Mouse (Mus musculus) forebrain, embryonic 10.5 days (tissue): ENCODE results near the gene Ampd2. TPM values are rescaled to one million over a fixed set of nuclear protein-coding genes. Genes with fewer than 3 reads are reported as not detected.
A peak's percentile ranks its signal among the peaks of the same experiment; 100 is the strongest.

Experiments used
- DNase-seq: peaks from one replicate; pipeline ENCODE4 v3.0.0-alpha.2; 2017; ENCODE audit warnings: low spot score; ENCODE audit errors: extremely low spot score
- H3K27ac ChIP-seq: fragments of 300-500 bp; sonication (generic); 2 replicates; pipeline ENCODE4 v1.5.1; 2016; ENCODE audit warnings: mild to moderate bottlenecking
- H3K27me3 ChIP-seq: fragments of 300-500 bp; sonication (generic); 2 replicates; pipeline ENCODE4 v1.6.1; 2016; ENCODE audit warnings: mild to moderate bottlenecking; ENCODE audit not compliant: poor library complexity, severe bottlenecking
- H3K36me3 ChIP-seq: fragments of 300-500 bp; sonication (generic); replicated peaks from 2 replicates; pipeline ENCODE4 v1.6.1; 2016; ENCODE audit warnings: mild to moderate bottlenecking, moderate library complexity
- H3K4me1 ChIP-seq: fragments of 300-500 bp; sonication (generic); 2 replicates; pipeline ENCODE4 v1.6.1; 2016
- H3K4me3 ChIP-seq: fragments of 300-500 bp; sonication (generic); 2 replicates; pipeline ENCODE4 v1.5.1; 2016; ENCODE audit warnings: mild to moderate bottlenecking, moderate library complexity
- H3K9me3 ChIP-seq: fragments of 300-500 bp; sonication (generic); 2 replicates; pipeline ENCODE4 v1.6.1; 2016; ENCODE audit warnings: mild to moderate bottlenecking, moderate library complexity
- WGBS: fragments of 180-500 bp; shearing (Covaris S2); methylation state at CpG from one replicate; pipeline ENCODE4 v1.1.7; 2016; 5-methylcytosine and 5-hydroxymethylcytosine counted together
- polyA plus RNA-seq: library from polyadenylated mRNA; unstranded; fragments of >200 nt; fragmentation: Nextera tagmentation; extraction: Ambion mirVana; gene quantifications from 2 replicates; pipeline ENCODE4 v1.2.1, GENCODE M21; 2016

Gene Ampd2
- polyA plus RNA-seq, 1 experiment from 2014 or later = 69.3 TPM

DNA sequence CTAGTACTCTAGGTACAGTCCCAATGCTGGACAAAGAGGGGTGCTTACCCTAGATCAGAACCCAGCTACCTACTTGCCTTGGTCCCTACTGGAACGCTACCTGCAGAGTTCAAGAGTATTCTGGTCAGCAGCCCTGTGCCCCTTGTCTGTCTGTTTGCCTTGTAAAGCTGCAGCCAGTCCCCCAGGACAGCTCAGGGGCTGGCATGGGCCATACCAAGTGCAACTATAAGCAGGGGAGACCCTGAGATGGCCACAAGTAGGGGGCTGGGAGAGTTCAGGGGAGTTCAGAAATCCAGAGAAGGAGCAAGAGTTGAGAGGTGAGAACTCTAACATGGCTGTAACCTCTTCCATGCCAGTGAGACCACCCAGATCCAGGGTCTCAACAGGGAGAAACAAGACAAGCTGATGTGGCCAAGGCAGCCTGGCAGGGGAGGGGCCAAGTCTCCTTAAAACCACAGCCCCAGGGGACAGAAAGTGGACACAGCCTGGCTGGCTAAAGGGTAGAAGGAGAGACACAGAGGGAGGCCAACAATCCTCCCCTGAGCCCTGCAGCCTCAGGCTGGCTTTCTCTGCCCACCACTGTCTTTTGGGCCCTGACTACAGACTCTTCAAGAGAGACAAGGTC is 4.1 kb downstream of the Ampd2 start:
- Histone ChIP-seq H3K27ac (peak overlapping the region; percentile 70), H3K4me3 (peak overlapping the region; percentile 23; the same call in 1 of the 2 replicates), H3K27me3 (no peaks in the 10 kb centered on the region), H3K9me3 (no peaks in the 10 kb centered on the region), H3K4me1 (peaks cover 70% of the 10 kb centered on the region), H3K36me3 (peaks cover 36% of the 10 kb centered on the region)
- no peak for DNase-seq
- 74% methylated on average over 1 of the region's 1 CpGs for WGBS

GRCm38 (mm10) chr3:108081681-108082080 is 4.8 kb downstream of the Ampd2 start:
- Histone ChIP-seq H3K4me1 (peaks cover 63% of the 10 kb centered on the region), H3K27ac (peak overlapping the region; percentile 70), H3K4me3 (no peak overlapping the region), H3K9me3 (no peaks in the 10 kb centered on the region), H3K36me3 (peaks cover 43% of the 10 kb centered on the region), H3K27me3 (no peaks in the 10 kb centered on the region)
- no peak for DNase-seq
- WGBS = 77% methylated on average over 4 of the region's 4 CpGs

DNA sequence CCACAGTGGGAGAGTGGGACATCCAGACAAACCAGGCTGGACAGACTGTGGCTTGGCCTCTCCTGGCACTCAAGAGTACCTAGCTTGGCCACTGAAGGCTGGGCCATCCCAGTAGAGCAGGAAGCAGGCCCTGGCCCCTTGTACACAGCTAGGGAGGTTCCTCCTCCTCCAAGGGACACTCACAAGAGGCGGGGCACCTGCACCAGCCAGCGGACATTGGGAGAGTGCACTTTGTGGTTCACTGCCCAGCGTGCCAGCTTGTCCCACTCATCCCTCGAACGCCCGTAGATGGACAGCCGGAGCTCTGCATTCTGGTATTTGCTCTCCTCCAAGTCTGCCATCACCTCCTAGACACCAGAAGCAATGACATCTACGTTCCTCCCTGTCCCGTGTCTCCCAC is 9.6 kb downstream of the Ampd2 start:
- no peaks in the 10 kb centered on the region for H3K9me3 ChIP-seq
- no peak for DNase-seq
- H3K27me3 ChIP-seq = no peaks in the 10 kb centered on the region
- no peak overlapping the region for H3K27ac ChIP-seq
- no peak overlapping the region for H3K4me3 ChIP-seq
- peaks cover 88% of the 10 kb centered on the region for H3K36me3 ChIP-seq
- 95% methylated on average over 9 of the region's 9 CpGs for WGBS
- H3K4me1 ChIP-seq = peaks cover 15% of the 10 kb centered on the region

- H3K4me1 ChIP-seq = no peaks in the 10 kb centered on the region
- H3K27me3 ChIP-seq = no peaks in the 10 kb centered on the region
- no peak for DNase-seq
- H3K9me3 ChIP-seq = no peaks in the 10 kb centered on the region
- no peak overlapping the region for H3K4me3 ChIP-seq
- WGBS = 86% methylated on average over 10 of the region's 10 CpGs
- peaks cover 61% of the 10 kb centered on the region for H3K36me3 ChIP-seq
- H3K27ac ChIP-seq = no peak overlapping the region
Observed at GRCm38 (mm10) chr3:108072983-108073569, 13.4 kb downstream of the Ampd2 start.

DNA sequence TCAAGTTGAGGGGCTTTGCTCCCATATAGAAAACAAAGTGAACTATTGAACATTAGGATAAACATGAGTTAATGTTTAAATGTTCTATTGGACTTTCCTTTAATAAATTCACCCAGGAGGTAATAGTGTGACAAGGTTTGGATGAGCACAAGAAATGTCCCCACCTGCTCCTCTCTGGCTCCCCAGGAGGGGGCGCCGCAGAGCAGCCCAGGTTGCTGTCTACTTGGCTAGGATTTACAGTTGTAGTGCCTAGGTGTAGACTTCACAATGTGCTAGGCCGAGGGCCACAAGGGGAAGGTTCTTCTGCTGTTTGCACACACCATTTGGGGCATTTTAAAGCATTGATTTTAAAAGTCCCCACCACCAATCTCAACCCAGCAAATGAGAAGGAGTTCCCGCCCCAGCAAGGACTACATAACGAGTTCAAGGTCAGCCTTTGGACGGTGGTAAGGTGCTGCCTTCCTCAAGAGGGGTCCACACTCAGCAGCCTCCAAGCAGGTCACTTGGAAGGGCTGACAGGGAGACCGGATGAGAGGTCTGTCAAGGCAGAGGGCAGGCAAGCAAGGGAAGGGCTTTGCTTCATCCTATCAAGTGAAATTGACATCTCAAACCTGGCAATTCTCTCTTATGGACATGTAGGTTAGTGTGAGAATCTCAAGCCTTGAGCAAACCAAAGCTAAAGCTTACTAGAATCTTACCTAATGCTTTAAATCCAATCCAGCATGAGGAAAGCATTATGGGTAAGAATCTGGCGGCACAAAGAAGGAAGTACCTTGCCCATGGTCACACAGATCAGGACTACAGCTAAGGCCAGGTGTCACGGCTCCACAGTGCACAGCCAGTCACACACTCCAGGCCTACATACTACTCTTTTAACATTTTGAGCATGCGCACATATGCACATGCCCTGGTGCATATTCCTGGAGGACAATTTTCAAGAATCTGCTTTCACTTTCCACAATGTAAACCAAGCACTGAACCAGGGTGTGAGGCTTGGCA is 15.9 kb downstream of the Ampd2 start:
- DNase-seq = peak; percentile 59
- Histone ChIP-seq H3K9me3 (no peaks in the 10 kb centered on the region), H3K36me3 (peaks cover 37% of the 10 kb centered on the region), H3K4me3 (no peak overlapping the region), H3K27ac (no peak overlapping the region), H3K27me3 (no peaks in the 10 kb centered on the region), H3K4me1 (no peaks in the 10 kb centered on the region)
- WGBS = 69% methylated on average over 10 of the region's 10 CpGs

DNA sequence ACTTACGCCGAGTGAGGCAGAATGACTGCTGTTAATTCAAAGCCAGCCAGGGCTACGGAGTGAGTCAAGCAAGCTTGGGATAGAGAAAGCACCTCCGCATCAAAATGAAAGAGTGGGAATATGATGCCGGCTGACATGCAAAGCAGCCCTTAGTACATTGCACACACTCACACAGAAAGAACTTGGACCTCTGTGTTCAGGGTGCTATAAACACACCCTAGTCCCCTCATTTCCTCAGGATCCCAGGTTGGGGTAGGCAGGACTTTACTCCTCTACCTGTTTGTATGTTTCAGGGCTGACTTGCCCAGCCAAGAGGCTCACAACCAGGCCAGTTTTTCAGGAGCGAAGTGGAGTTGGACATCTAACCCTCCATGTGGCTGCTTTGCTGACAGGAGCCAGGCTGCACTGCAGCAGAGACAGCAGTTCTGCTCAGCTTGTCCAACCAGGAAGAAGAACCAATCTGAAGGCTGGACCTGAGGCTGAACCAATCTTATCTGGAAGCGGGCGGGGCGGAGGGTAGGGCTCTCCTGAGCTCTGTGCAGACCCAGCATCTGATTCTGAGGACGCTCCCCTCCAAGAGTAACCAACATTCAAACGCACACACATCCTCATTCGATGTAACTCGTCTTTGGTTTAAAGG is 17.1 kb downstream of the Ampd2 start:
- H3K27ac ChIP-seq = no peak overlapping the region
- peaks cover 24% of the 10 kb centered on the region for H3K36me3 ChIP-seq
- no peaks in the 10 kb centered on the region for H3K4me1 ChIP-seq
- H3K27me3 ChIP-seq = no peaks in the 10 kb centered on the region
- no peak overlapping the region for H3K4me3 ChIP-seq
- no peak for DNase-seq
- H3K9me3 ChIP-seq = no peaks in the 10 kb centered on the region
- WGBS = 79% methylated on average over 13 of the region's 13 CpGs

DNA sequence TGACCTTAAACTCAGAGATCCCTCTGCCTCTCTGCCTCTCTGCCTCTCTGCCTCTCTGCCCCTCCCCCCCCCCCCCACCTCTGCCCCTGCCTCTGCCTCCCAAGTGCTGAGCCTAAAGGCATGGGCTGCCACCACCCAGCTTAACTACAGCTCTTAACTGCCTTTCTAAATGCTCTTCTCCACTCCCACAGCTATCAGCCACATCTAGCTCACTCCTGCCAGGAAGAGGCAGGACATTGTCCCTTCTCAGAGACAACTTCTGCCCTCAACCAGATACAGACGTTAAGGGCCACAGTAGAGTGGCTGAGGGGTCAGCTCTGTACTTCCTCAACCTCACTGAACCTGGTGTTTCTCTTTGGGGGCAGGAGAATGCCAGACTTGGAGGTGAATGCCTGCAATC is 17.6 kb downstream of the Ampd2 start:
- Histone ChIP-seq H3K9me3 (no peaks in the 10 kb centered on the region), H3K4me3 (no peak overlapping the region), H3K27ac (no peak overlapping the region), H3K36me3 (peaks cover 19% of the 10 kb centered on the region), H3K27me3 (no peaks in the 10 kb centered on the region), H3K4me1 (no peaks in the 10 kb centered on the region)
- 45% methylated on average over 1 of the region's 1 CpGs for WGBS
- DNase-seq = no peak

- H3K4me3 ChIP-seq = no peak overlapping the region
- WGBS = 79% methylated on average over 6 of the region's 6 CpGs
- no peaks in the 10 kb centered on the region for H3K4me1 ChIP-seq
- peaks cover 6% of the 10 kb centered on the region; the same call in 1 of the 2 replicates for H3K36me3 ChIP-seq
- no peak for DNase-seq
- H3K9me3 ChIP-seq = no peaks in the 10 kb centered on the region
- H3K27me3 ChIP-seq = no peaks in the 10 kb centered on the region
- H3K27ac ChIP-seq = no peak overlapping the region
Observed at GRCm38 (mm10) chr3:108067370-108067934, 19.0 kb downstream of the Ampd2 start.

DNA sequence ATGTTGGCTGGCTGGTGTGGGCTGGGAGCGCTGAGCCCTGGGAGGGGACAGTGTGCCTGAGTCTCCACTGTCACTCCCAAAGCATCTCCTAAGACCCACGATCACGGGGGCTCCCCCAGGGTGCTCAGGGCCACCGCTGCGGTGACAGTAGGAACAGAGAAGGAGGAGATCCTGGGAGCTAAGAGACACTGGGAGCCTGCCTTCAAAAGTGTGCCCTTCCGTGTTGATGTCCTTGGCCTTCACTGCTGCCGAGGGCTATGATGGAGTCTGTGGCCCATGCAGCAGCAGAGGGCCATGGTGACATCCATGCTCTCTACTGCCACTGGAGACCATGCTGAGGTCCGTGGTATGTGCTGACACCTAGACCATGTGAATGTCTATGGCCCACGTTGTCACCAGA is 20.9 kb downstream of the Ampd2 start:
- 87% methylated on average over 9 of the region's 9 CpGs for WGBS
- H3K36me3 ChIP-seq = no peaks in the 10 kb centered on the region
- no peaks in the 10 kb centered on the region for H3K4me1 ChIP-seq
- no peaks in the 10 kb centered on the region for H3K9me3 ChIP-seq
- DNase-seq = no peak
- H3K27me3 ChIP-seq = no peaks in the 10 kb centered on the region
- no peak overlapping the region for H3K4me3 ChIP-seq
- no peak overlapping the region for H3K27ac ChIP-seq

DNA sequence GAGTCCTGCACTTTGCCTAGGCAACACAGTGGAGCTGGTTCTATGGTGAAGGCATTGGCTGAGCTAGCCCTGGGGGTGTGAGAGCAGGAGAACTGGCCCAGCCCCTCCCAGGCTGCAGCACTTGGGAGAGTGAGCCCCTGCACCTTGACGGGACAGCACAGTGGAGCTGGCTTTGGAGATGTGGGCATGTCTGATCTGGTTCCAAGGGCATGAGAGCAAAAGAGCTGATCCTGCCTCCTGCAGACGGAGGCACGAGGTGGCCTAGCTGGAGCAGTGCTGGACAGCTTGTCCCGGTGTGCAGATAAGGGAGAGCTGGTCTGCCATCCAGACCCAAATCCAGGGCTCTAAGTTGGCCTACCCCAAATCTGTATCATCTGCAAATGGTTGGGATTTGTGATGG is 21.8 kb downstream of the Ampd2 start:
- WGBS = 85% methylated on average over 4 of the region's 4 CpGs
- DNase-seq = no peak
- H3K27ac ChIP-seq = no peak overlapping the region; the same call in 1 of the 2 replicates

GRCm38 (mm10) chr3:108062648-108063047 is 23.8 kb downstream of the Ampd2 start:
- DNase-seq = no peak
- Histone ChIP-seq H3K4me3 (no peak overlapping the region), H3K4me1 (no peaks in the 10 kb centered on the region), H3K36me3 (no peaks in the 10 kb centered on the region), H3K9me3 (no peaks in the 10 kb centered on the region), H3K27ac (no peak overlapping the region), H3K27me3 (no peaks in the 10 kb centered on the region)
- 83% methylated on average over 8 of the region's 8 CpGs for WGBS

More for the DNA sequence above, 21.8 kb downstream of the Ampd2 start:
- Histone ChIP-seq H3K4me1 (no peaks in the 10 kb centered on the region), H3K9me3 (no peaks in the 10 kb centered on the region), H3K4me3 (no peak overlapping the region), H3K27me3 (no peaks in the 10 kb centered on the region), H3K36me3 (no peaks in the 10 kb centered on the region)

DNA sequence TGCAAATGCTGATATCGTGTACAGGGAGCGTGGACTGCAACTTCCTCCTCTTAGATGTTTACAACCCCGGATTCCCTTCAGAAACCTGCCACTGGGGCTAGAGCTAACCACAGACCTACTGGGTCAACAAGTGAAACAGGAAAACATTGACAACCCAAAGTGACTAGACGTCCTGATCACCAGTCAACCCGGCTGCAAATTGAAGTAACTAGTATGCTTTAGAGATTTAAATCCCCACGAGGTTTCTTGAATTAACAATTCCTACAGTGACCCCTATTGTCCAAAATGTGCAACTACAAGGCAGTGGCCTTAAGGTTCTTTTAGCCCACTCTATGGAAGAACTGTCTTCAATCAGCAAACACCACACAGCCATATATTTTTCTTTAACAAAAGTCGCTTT is 25.0 kb downstream of the Ampd2 start:
- WGBS = 28% methylated on average over 7 of the region's 7 CpGs
- H3K36me3 ChIP-seq = no peaks in the 10 kb centered on the region
- no peak overlapping the region for H3K27ac ChIP-seq
- H3K4me1 ChIP-seq = no peaks in the 10 kb centered on the region
- peak; percentile 58 for DNase-seq
- no peaks in the 10 kb centered on the region for H3K27me3 ChIP-seq
- H3K4me3 ChIP-seq = no peak overlapping the region
- H3K9me3 ChIP-seq = no peaks in the 10 kb centered on the region
